Comparison of ENCODE assay signal across 24 mouse cellular contexts in the genomic region with DNA sequence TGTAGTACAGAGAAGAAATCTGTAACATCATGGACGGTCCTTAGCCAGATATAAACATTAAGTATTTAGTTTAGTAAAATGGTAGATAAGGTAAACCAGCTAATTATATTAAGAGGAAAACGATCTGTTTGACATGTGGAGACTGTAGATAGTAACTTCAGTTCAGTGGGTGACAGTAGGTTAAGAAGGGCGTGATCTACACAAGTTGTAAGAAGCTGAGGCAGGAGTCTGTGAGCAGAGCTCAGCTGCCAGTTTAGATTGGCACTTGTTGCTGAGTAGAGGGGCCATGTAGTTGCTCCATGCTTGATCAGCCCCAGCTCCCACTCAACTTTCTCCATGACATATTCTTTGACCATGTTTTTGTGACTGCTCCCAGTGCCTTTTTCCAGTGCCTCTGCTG. TPM values are rescaled to one million over a fixed set of nuclear protein-coding genes. Genes with fewer than 3 reads are reported as not detected.
"Had no signal": no experiment of that assay in that cellular context is flagged by ENCODE, and none has a peak within 500 bp of the region (broad histone marks: within the 10 kb centered on the region; RNA-seq: fewer than 3 reads in every experiment).

No protein-coding gene starts in this region.

- DNase-seq: kidney, adult 2 months; kidney, postnatal 36 days; lung, embryonic 14.5 days; lung, postnatal 36 days; right cerebral cortex, adult 18-20 months; right cerebral cortex, postnatal 14 days; right cerebral cortex, postnatal 4 days; thymus, adult 18-20 months; thymus, postnatal 36 days had no signal

- H3K27ac ChIP-seq: kidney, postnatal 0 days; limb, embryonic 10.5 days; limb, embryonic 13.5 days; midbrain, embryonic 12.5 days; midbrain, embryonic 15.5 days; neural tube, embryonic 12.5 days; neural tube, embryonic 15.5 days; stomach, embryonic 15.5 days had no signal

- ATAC-seq: intestine, postnatal 0 days; lung, postnatal 0 days; midbrain, embryonic 15.5 days had no signal

- H3K4me2 ChIP-seq: limb, embryonic 13.5 days; lung, embryonic 14.5 days; midbrain, embryonic 12.5 days; midbrain, embryonic 15.5 days; neural tube, embryonic 12.5 days; neural tube, embryonic 15.5 days; stomach, embryonic 15.5 days had no signal

- H3K9ac ChIP-seq: limb, embryonic 13.5 days; lung, embryonic 14.5 days; midbrain, embryonic 12.5 days; midbrain, embryonic 15.5 days; neural tube, embryonic 12.5 days; neural tube, embryonic 15.5 days; stomach, embryonic 15.5 days had no signal

- H3K9me3 ChIP-seq: limb, embryonic 10.5 days; limb, embryonic 13.5 days; midbrain, embryonic 12.5 days; midbrain, embryonic 15.5 days; neural tube, embryonic 12.5 days; neural tube, embryonic 15.5 days; stomach, embryonic 15.5 days had no signal

- H3K4me3 ChIP-seq: limb, embryonic 10.5 days; limb, embryonic 13.5 days; midbrain, embryonic 12.5 days; midbrain, embryonic 15.5 days; neural tube, embryonic 12.5 days; neural tube, embryonic 15.5 days; stomach, embryonic 15.5 days had no signal

- H3K4me1 ChIP-seq: limb, embryonic 10.5 days; limb, embryonic 13.5 days; midbrain, embryonic 12.5 days; midbrain, embryonic 15.5 days; neural tube, embryonic 12.5 days; neural tube, embryonic 15.5 days; stomach, embryonic 15.5 days had no signal

- H3K27me3 ChIP-seq: limb, embryonic 13.5 days; midbrain, embryonic 12.5 days; midbrain, embryonic 15.5 days; neural tube, embryonic 12.5 days; neural tube, embryonic 15.5 days; stomach, embryonic 15.5 days had no signal

RNA-seq across cellular contexts. Expression of a gene that starts 9.0 kb away (rescaled TPM):
- total RNA-seq: left cerebral cortex, postnatal 14 days; liver, adult 2 months had no signal
- polyA plus RNA-seq: intestine, embryonic 14.5 days; intestine, postnatal 0 days; kidney, adult 2 months; kidney, embryonic 14.5 days; kidney, postnatal 0 days; limb, embryonic 13.5 days; liver, adult 2 months; lung, postnatal 0 days; midbrain, embryonic 12.5 days; neural tube, embryonic 12.5 days; neural tube, embryonic 15.5 days; stomach, embryonic 15.5 days; urinary bladder, adult 2 months had no signal
